Mouse (Mus musculus): ENCODE data around the gene Cep350.

GRCm38 (mm10) chr1:155833610-155834009 is 139.4 kb downstream of the Cep350 start:
- TF ChIP-seq POLR2A (IDR thresholded peaks at IDR 0.05; ENCODE audit: low read depth, low read length) = no peak
- no peak for TF ChIP-seq CTCF (IDR thresholded peaks at IDR 0.05; ENCODE audit: borderline replicate concordance, insufficient read depth, low read length)

Data from embryonic fibroblast, embryonic 13.5 days (primary cell).